Mouse (Mus musculus) embryonic facial prominence, embryonic 15.5 days (tissue): ENCODE measurements around the gene Cutc. TPM values are rescaled to one million over a fixed set of nuclear protein-coding genes. Genes with fewer than 3 reads are reported as not detected.

Source experiments
- ATAC-seq: fragments of 200-750 bp; cut with Nextera tagmentation; 2 replicates; pipeline ENCODE4 v1.8.0; 2017; ENCODE audit warnings: low read depth, moderate TSS enrichment; ENCODE audit not compliant: insufficient number of reproducible peaks, low FRiP score, low TSS enrichment
- H3K27ac ChIP-seq: fragments of 300-500 bp; sonication (generic); replicated peaks from 2 replicates; pipeline ENCODE4 v1.5.1; 2015; ENCODE audit warnings: mild to moderate bottlenecking, inconsistent platforms
- H3K27me3 ChIP-seq: fragments of 300-500 bp; sonication (generic); 2 replicates; pipeline ENCODE4 v1.6.1; 2015; ENCODE audit warnings: inconsistent platforms
- H3K36me3 ChIP-seq: fragments of 300-500 bp; sonication (generic); 2 replicates; pipeline ENCODE4 v1.6.1; 2015; ENCODE audit warnings: mild to moderate bottlenecking, inconsistent platforms
- H3K4me1 ChIP-seq: fragments of 300-500 bp; sonication (generic); 2 replicates; pipeline ENCODE4 v1.6.1; 2015; ENCODE audit warnings: inconsistent platforms
- H3K4me2 ChIP-seq: fragments of 300-500 bp; sonication (generic); replicated peaks from 2 replicates; pipeline ENCODE4 v1.6.1; 2015; ENCODE audit warnings: mild to moderate bottlenecking, inconsistent platforms
- H3K4me3 ChIP-seq: fragments of 300-500 bp; sonication (generic); replicated peaks from 2 replicates; pipeline ENCODE4 v1.5.1; 2015; ENCODE audit warnings: mild to moderate bottlenecking, inconsistent platforms
- H3K9ac ChIP-seq: fragments of 300-500 bp; sonication (generic); 2 replicates; pipeline ENCODE4 v1.6.1; 2015; ENCODE audit warnings: inconsistent platforms
- H3K9me3 ChIP-seq: fragments of 300-500 bp; sonication (generic); replicated peaks from 2 replicates; pipeline ENCODE4 v1.6.1; 2016; ENCODE audit warnings: inconsistent platforms
- WGBS: fragments of 180-500 bp; shearing (Covaris S2); methylation state at CpG from one replicate; pipeline ENCODE4 v1.1.7; 2015; 5-methylcytosine and 5-hydroxymethylcytosine counted together
- polyA plus RNA-seq: library from polyadenylated mRNA; unstranded; fragments of >200 nt; fragmentation: Nextera tagmentation; extraction: Ambion mirVana; gene quantifications from 2 replicates; pipeline ENCODE4 v1.2.1, GENCODE M21; 2015

Cutc gene
- polyA plus RNA-seq, 1 experiment from 2014 or later, result 14.1 TPM

- no peak overlapping the region for H3K27ac ChIP-seq
- no peaks in the 10 kb centered on the region for H3K27me3 ChIP-seq
- H3K9me3 ChIP-seq, result no peaks in the 10 kb centered on the region
- ATAC-seq, result no peak
- no peak overlapping the region for H3K9ac ChIP-seq
- WGBS, result 71% methylated on average over 10 of the region's 10 CpGs
- no peak overlapping the region for H3K4me2 ChIP-seq
- H3K4me3 ChIP-seq, result no peak overlapping the region
- H3K36me3 ChIP-seq, result no peaks in the 10 kb centered on the region
- H3K4me1 ChIP-seq, result no peaks in the 10 kb centered on the region
Measured at GRCm38 (mm10) chr19:43775433-43775832, 22.6 kb downstream of the Cutc start.

GRCm38 (mm10) chr19:43776561-43776960 is 23.8 kb downstream of the Cutc start:
- H3K4me3 ChIP-seq, result no peak overlapping the region
- H3K9me3 ChIP-seq, result no peaks in the 10 kb centered on the region
- H3K9ac ChIP-seq, result no peak overlapping the region
- WGBS, result 70% methylated on average over 4 of the region's 4 CpGs
- H3K4me1 ChIP-seq, result no peaks in the 10 kb centered on the region
- H3K27me3 ChIP-seq, result no peaks in the 10 kb centered on the region
- no peak for ATAC-seq
- H3K27ac ChIP-seq, result no peak overlapping the region
- no peak overlapping the region for H3K4me2 ChIP-seq
- no peaks in the 10 kb centered on the region for H3K36me3 ChIP-seq

GRCm38 (mm10) chr19:43777308-43777707 is 24.5 kb downstream of the Cutc start:
- Histone ChIP-seq H3K27me3 (no peaks in the 10 kb centered on the region), H3K9ac (no peak overlapping the region), H3K36me3 (no peaks in the 10 kb centered on the region), H3K4me1 (no peaks in the 10 kb centered on the region), H3K27ac (no peak overlapping the region), H3K4me2 (no peak overlapping the region), H3K4me3 (no peak overlapping the region), H3K9me3 (no peaks in the 10 kb centered on the region)
- no peak for ATAC-seq
- WGBS, result 68% methylated on average over 2 of the region's 2 CpGs

- Histone ChIP-seq H3K9ac (no peak overlapping the region), H3K4me3 (no peak overlapping the region), H3K9me3 (no peaks in the 10 kb centered on the region), H3K27me3 (no peaks in the 10 kb centered on the region), H3K36me3 (no peaks in the 10 kb centered on the region), H3K4me2 (no peak overlapping the region), H3K4me1 (no peaks in the 10 kb centered on the region), H3K27ac (no peak overlapping the region)
- WGBS, result 60% methylated on average over 5 of the region's 5 CpGs
- no peak for ATAC-seq
Measured at GRCm38 (mm10) chr19:43780391-43780790, 27.6 kb downstream of the Cutc start.

GRCm38 (mm10) chr19:43781980-43782379 is 29.2 kb downstream of the Cutc start, which contains the start of gene Abcc2:
Gene Abcc2, plus strand, starts transcription at chr19:43782192.
- Histone ChIP-seq H3K36me3 (no peaks in the 10 kb centered on the region), H3K9ac (no peak within 1 kb of the TSS), H3K27me3 (no peaks in the 10 kb centered on the region), H3K9me3 (no peaks in the 10 kb centered on the region), H3K4me3 (no peak within 1 kb of the TSS), H3K27ac (no peak within 1 kb of the TSS), H3K4me2 (no peak within 1 kb of the TSS), H3K4me1 (no peaks in the 10 kb centered on the region)
- WGBS, result 75% methylated on average over 3 of the region's 3 CpGs
- ATAC-seq, result no peak

GRCm38 (mm10) chr19:43784761-43785160 is 32.0 kb downstream of the Cutc start:
- H3K9me3 ChIP-seq, result no peaks in the 10 kb centered on the region
- WGBS, result 78% methylated on average over 8 of the region's 8 CpGs
- no peak overlapping the region for H3K4me2 ChIP-seq
- no peaks in the 10 kb centered on the region for H3K36me3 ChIP-seq
- no peak for ATAC-seq
- no peaks in the 10 kb centered on the region for H3K4me1 ChIP-seq
- no peak overlapping the region for H3K27ac ChIP-seq
- no peak overlapping the region for H3K4me3 ChIP-seq
- no peak overlapping the region for H3K9ac ChIP-seq
- no peaks in the 10 kb centered on the region for H3K27me3 ChIP-seq

GRCm38 (mm10) chr19:43786249-43787026 is 33.6 kb downstream of the Cutc start:
- Histone ChIP-seq H3K4me1 (no peaks in the 10 kb centered on the region), H3K27me3 (no peaks in the 10 kb centered on the region), H3K9me3 (no peaks in the 10 kb centered on the region), H3K27ac (no peak overlapping the region), H3K36me3 (no peaks in the 10 kb centered on the region), H3K9ac (no peak overlapping the region), H3K4me3 (no peak overlapping the region), H3K4me2 (no peak overlapping the region)
- 82% methylated on average over 12 of the region's 13 CpGs for WGBS
- ATAC-seq, result no peak

- H3K4me1 ChIP-seq, result no peaks in the 10 kb centered on the region
- no peak overlapping the region for H3K27ac ChIP-seq
- no peaks in the 10 kb centered on the region for H3K27me3 ChIP-seq
- no peaks in the 10 kb centered on the region for H3K9me3 ChIP-seq
- no peak overlapping the region for H3K4me3 ChIP-seq
- H3K9ac ChIP-seq, result no peak overlapping the region
- WGBS, result 76% methylated on average over 7 of the region's 7 CpGs
- no peak overlapping the region for H3K4me2 ChIP-seq
- H3K36me3 ChIP-seq, result no peaks in the 10 kb centered on the region
- ATAC-seq, result no peak
Measured at GRCm38 (mm10) chr19:43789817-43790216, 37.0 kb downstream of the Cutc start.

- WGBS, result 94% methylated on average over 4 of the region's 4 CpGs
- no peak overlapping the region for H3K27ac ChIP-seq
- ATAC-seq, result no peak
- H3K27me3 ChIP-seq, result no peaks in the 10 kb centered on the region
- H3K4me3 ChIP-seq, result no peak overlapping the region
- no peak overlapping the region for H3K4me2 ChIP-seq
- H3K4me1 ChIP-seq, result no peaks in the 10 kb centered on the region
- no peaks in the 10 kb centered on the region for H3K9me3 ChIP-seq
- no peaks in the 10 kb centered on the region for H3K36me3 ChIP-seq
- H3K9ac ChIP-seq, result no peak overlapping the region
Measured at GRCm38 (mm10) chr19:43792537-43792936, 39.7 kb downstream of the Cutc start.

- H3K4me3 ChIP-seq, result no peak overlapping the region
- no peak for ATAC-seq
- no peak overlapping the region for H3K4me2 ChIP-seq
- H3K9me3 ChIP-seq, result no peaks in the 10 kb centered on the region
- H3K36me3 ChIP-seq, result no peaks in the 10 kb centered on the region
- no peaks in the 10 kb centered on the region for H3K27me3 ChIP-seq
- H3K4me1 ChIP-seq, result no peaks in the 10 kb centered on the region
- WGBS, result 88% methylated on average over 1 of the region's 1 CpGs
- no peak overlapping the region for H3K27ac ChIP-seq
- no peak overlapping the region for H3K9ac ChIP-seq
Measured at GRCm38 (mm10) chr19:43793951-43794350, 41.2 kb downstream of the Cutc start.

GRCm38 (mm10) chr19:43795511-43795910 is 42.7 kb downstream of the Cutc start:
- WGBS, result 75% methylated on average over 8 of the region's 8 CpGs
- H3K4me1 ChIP-seq, result no peaks in the 10 kb centered on the region
- ATAC-seq, result no peak
- H3K4me2 ChIP-seq, result no peak overlapping the region
- no peak overlapping the region for H3K4me3 ChIP-seq
- no peaks in the 10 kb centered on the region for H3K36me3 ChIP-seq
- H3K9me3 ChIP-seq, result no peaks in the 10 kb centered on the region
- no peak overlapping the region for H3K9ac ChIP-seq
- H3K27ac ChIP-seq, result no peak overlapping the region
- no peaks in the 10 kb centered on the region for H3K27me3 ChIP-seq

- H3K4me3 ChIP-seq, result no peak overlapping the region
- H3K27me3 ChIP-seq, result no peaks in the 10 kb centered on the region
- ATAC-seq, result no peak
- no peak overlapping the region for H3K9ac ChIP-seq
- H3K36me3 ChIP-seq, result no peaks in the 10 kb centered on the region
- no peaks in the 10 kb centered on the region for H3K9me3 ChIP-seq
- no peak overlapping the region for H3K27ac ChIP-seq
- H3K4me1 ChIP-seq, result no peaks in the 10 kb centered on the region
- WGBS, result 84% methylated on average over 5 of the region's 5 CpGs
- H3K4me2 ChIP-seq, result no peak overlapping the region
Measured at GRCm38 (mm10) chr19:43797216-43797615, 44.4 kb downstream of the Cutc start.
